Mouse (Mus musculus): ENCODE measurements at regions not wholly inside any gene's neighbourhood (a gene's known extent, or its start where the extent isn't known, plus 50 kb on each side); places are given as distances from the start of the nearest gene placed in this dataset.

DNA sequence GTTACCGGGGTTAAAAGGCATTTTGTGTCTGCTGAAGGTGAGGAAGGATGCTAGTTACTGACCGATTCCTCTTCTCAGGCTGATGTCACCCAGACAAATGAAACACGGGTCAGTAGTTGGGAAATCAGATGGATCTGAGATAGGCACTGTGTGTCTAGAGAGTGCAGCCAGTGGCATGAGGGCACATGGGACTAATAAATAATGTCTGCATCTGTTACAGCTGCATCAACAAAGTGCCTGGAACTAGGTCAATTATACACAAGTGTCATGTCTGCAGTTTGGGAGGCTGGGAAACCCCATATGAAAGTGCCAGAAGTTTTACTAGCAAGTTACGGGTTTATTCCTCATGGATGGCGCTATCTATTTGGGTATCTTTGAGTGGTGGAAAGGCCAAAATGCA, 68.8 kb downstream of the Cxcl12 start:
- no peak for DNase-seq

DNA sequence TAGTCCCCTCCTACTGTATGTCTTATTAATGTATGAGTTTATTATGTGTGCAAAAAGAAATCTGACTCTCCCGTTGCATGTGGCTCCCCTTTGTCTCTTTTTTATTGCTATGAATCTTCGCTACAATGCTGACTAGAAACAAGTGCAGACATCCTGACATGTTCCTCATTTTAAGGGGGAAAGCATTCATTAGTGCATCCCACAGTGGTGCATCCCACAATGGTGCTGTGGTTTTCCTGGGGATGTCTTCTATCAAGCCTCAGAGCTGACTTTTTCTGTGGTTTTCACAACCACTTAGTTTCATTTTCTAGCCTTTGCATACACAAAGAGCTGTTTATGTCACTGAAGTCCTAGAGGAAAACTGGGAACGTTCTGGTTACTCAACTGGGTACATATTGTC, 72.9 kb downstream of the Cxcl12 start:
- DNase-seq = no peak

DNA sequence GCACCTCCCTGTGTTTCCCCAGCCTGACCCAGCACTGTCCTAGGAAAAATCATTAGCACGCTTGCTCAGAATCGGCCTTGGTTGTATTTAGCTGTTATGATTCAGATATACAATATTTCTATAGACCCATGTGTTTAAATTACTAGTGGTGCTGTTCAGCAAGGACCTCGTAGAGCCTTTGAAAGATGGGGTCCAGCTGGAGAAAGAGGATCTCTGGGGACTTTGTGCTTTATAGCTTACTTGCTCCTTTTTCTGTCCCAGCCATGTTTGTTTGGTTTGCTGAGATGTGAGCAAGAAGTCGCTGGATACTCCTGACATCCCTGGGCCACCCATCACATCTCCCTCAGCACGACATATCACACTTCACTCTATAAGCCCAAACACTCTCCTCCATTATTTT, 77.1 kb downstream of the Cxcl12 start:
- DNase-seq = no peak

DNA sequence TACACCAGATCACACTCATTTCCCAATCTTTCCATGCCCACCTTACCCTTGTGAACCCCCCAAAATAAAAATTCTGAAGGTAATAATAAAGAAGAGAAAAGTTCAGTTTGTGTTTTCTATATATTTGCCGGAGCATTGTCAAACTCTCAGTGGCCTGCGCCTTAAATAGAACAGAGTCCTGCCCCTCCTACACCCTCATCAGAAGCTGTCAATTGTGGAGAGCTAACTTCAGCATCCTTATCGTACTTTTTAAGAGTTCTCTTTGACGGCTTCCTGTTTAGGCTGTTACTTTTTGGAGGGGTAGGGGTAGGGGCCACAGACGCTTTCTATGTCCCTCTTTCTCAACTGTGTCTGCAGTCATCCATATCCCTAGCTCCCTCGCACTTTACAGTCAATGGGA, 77.5 kb downstream of the Cxcl12 start:
- DNase-seq = no peak

DNA sequence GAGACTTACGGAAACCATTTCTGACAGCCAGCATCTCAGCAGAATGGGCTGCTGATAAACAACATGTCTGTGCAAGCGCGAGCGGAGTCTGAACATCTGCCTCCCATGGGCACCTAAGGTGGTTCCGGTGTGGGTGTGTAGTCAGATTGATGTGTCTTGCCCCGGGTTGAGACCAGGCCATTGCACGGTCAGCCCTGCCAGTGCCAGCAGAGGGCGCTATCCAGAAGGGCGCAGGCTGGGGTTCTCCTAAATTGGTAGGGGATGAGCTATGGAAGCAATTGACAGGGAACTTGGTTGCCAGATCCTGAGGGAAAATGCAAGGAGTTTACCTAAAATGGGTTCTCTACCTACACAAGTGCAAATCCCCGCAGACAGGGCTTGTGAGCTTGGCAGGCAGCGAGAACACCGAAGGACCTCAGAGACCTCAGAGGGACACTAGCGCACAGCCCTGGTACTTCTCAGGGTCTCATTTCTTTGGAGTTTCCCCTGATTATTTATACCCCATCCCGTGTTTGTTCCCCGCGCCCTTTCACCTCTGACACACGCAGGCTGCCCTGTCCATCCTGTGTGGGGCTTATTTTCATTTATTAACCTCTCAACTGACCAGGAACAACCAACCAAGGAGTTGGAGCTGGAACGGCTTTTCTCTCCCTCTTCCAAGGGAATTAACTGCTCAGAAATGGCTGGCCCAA, 81.0 kb downstream of the Cxcl12 start:
- DNase-seq = no peak

DNA sequence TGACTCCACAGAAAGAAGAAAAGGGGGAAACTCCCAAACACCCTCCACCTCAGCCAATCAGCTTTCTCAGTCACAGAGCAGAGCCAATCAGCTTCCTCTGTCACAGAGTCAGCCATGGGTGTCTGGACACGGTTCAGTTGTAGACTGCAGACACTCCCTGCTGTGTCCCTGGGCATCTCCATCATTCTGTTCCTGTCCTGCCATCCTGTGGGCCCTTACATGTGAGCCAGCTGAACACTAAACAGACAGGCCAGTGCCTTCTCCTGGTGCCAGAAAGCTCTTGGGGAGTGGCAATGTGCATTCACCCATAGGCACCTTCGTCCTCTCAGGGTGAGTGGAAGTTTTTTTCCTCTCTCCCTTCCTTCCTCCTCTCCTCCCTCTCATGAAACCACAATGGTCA, 81.7 kb downstream of the Cxcl12 start:
- DNase-seq = no peak

DNA sequence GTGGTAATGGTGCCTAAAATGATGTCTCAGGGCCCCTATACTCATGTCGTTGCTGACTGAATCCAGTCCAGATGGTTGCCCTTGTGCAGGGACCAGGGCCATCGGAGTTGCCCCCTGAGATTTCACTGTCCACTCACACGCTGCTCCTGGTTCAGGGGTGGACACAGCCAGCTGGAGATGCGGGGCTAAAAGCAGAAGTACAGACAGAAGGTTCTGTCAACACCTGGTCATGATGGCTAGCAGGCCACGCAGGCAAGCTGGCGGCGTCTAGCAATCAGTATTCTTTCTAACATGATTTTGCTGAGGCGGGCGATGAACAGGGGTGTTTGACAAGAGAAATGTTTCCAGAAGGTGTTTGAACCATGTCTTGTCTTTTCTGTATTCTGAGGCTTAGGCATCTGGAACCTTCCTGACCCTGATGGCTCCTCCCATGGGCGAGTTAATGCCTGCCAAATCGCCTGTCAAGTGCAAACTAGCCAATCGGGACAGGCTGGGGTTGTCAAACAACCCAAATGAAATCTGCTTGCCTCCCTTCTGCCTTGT, 83.1 kb downstream of the Cxcl12 start:
- DNase-seq = no peak

DNA sequence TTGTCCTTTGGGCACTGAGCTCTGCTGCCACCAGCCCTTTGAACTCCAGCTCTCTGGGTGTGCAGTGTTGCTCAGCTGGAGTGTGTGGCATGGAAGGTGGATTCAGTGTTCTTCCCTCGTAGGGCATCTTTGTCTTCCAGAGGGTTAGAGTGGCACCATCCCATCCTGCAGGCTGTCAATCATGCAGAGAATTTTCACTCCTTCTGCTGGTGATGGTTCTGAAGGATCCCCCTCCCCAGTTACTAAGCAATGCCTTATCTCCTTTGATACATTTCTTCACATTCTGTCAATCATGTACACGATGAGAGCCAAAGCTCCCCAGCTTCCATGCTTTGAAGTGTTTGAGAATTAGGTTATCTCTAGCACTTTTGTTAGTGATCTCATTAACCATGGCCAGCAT, 84.0 kb downstream of the Cxcl12 start:
- no peak for DNase-seq

DNA sequence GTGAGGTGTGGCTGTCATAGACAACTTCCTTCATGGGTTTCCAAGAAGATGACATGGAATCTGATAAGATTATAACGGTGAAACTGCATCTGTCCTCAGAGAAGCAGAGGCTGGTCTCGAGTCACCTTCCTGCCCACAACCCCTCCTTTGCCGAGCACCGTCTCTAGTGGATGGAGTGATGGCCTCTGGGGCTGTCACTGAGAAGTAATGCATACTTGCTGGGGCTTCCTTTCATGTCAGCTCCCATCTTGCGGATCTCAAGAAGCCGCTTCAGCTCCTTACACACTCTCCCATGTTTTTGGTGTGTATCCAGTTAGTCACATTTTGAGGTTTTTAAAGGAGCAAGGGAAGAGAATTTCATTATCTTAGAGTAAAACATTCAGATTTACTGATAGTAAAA, 84.7 kb downstream of the Cxcl12 start:
- DNase-seq = no peak

DNA sequence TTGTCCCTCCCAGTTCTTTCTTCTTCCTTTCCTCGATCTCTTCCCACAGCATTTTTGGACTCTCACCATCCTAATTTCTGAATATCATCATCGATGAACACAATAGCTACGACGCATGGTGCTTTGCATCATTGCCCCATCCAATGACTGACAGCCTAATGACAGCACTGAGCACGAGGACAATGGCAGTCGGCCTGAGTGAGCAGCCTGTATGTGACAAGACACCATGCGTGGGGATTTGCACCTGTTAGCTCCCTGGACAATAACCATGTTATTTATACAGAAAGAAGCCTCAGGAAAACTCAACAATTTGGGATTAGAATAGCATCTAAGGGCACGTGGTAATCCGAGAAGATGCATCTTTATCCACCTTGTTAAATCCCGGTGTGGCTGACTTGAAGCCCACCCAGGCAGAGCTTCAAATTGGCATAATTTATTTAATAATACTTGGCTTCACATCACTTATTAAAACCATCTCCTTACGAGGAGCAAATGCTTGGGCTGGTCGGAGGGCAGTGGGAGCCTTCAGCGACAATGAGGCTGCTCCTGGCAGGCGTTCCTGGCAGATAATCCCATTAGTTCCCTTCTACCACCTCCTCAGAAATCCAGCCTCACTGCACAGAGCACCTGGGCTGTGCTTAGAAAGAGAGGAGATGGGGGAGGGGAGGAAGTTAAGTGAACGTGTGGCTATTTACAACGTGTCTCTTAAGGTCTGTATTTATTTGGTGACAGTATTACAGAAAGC, 85.4 kb downstream of the Cxcl12 start:
- DNase-seq = no peak

DNA sequence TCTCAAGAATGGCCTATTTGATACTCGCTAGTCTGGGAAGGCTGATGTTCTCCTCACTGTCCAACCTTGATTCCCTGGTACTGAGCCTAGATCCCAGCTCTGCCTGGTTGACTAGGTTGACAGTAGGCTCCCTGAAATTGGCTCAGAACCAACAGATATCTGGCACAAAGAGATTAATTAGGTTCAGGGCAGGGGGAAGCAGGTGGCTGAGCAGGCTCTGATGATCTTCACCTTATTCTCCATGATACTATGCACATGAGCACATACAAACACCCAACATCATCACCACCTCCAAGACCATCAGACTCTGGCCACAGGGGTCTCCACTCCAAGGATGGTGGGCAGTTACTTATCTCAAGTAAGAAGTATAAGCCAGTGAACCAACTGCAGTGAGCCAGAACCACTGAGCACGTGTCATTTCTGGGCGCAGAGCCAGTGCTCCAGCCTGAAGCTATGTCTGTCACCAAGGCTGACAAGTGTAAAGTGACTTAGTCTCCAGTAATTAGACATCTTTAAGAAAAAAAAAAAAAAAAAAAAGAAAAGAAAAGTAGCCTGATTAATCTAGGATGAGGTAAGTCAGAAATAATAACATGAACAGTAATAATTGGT, 86.4 kb downstream of the Cxcl12 start:
- peak; percentile 21 to 29 for DNase-seq

DNA sequence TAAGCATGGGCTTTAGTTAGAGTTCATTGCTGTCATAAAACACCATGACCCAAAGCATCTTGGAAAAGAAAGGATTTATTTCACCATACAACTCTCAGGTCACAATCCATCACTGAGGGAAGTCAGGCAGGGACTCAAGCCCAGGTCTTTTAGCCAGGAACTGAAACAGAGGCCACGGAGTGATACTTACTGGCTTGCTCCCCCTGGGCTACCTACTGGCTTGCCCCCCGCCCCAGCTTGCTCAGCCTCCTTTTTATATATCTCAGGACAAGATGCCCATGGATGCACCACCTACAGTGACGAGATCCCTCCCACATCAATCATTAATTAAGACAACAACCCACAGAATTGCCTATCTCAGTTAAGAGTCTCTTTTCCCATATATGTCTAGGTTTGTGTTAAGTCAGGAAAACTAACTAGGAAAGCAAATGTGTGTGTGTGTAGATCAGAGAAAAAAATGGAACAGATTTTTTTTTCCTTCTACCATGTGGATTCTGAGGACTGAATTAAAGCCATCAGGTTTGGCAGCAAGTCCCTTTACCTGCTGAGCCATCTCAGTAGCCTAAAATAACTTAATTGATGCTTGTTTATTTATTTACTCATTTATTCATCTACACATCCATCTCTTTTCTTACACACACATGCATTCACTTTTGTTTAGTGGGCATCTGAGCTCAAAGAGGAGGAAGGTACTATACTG, 87.2 kb downstream of the Cxcl12 start:
- no peak for DNase-seq

DNA sequence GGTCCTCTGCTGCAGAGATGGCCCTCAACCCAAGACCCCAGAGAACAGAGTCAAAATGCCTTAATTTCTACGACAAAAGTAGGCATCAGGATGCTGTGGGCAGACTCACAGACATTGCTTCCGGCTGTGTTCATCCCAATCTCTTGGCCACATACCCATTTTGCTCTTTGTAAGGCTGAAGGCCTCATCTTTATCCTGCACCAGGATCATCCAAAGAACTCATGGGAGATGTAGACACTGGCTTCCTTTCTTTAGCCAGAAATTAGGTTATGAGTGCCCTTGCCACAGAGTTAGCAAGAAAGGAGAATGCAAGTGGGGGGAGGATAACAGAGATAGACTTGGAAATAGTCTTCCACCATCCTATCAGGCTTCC, 87.8 kb downstream of the Cxcl12 start:
- DNase-seq = no peak

DNA sequence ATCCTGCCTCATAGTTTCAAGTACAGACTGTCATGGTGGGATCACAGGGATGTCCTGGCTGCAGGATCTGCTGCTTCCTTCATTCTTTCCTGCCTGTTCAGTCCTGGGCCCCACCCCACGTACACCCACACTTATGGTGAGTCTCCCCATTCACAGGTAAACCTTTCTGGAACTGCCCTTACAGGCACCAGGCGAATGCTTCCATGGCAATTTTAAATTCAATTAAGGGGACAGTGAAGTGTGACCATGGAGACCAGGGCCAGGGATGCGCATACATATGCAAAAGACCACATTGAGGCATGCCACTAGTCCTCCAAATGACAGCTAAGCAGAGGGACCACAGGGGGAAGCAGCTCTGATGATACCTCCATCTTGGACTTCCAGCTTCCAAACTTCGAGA, 89.3 kb downstream of the Cxcl12 start:
- DNase-seq = no peak

DNA sequence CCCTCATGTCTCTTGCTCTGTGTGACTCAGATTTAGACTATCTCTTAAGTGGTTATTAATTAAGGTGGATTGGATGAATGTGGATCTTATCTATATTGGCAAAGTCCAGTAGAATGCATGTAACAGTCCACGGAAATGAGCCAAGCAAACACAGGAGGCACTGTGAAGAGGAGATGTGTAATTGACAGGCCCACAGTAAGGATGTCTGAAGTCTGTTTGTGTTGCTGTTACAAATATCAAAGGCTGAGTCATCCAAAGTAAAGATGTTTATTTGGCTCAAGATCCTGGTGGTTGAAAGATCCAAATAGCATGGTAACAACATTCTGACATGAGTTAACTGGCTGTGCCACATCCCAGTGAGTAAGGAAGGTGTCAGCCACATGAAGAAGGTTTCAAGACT, 99.6 kb downstream of the Cxcl12 start:
- no peak for DNase-seq

DNA sequence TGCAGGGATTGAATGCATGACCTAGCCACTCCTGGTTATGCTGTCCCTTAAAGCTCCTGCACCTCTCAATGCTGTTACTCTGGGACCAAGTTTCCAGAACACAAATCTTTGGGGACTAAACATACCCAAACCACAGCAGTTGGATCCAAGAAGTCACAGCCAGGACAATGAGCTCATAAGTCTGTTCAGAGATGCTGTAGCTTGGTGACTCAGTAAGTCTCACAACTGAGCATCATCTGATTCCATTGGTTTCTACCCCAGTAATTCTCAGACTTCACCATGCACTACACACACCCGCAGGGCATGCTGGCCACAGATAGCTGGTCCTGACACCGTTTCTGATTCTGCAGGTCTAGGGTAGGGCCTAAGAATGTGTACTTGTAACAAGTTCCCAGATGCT, 100.0 kb downstream of the Cxcl12 start:
- no peak for DNase-seq

DNA sequence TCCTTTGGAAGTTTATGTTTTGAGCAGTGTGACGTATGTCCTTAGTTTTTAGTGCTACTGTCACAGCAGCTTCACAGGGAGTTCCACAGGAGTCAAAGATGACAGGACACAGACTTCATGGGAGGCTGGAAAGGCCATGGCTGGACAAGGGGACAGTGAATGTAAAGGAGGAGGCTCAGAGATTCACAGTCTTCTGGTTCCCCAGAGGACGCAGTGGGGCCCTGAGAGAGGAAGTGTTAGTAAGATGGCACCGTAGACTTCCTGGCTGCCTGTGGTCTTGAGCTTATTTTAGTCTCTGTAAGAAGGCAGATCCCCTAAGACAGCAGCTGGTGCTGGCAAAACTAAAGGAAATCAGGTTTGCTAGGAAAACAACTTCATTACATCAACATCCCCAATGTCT, 101.9 kb downstream of the Cxcl12 start:
- no peak for DNase-seq

DNA sequence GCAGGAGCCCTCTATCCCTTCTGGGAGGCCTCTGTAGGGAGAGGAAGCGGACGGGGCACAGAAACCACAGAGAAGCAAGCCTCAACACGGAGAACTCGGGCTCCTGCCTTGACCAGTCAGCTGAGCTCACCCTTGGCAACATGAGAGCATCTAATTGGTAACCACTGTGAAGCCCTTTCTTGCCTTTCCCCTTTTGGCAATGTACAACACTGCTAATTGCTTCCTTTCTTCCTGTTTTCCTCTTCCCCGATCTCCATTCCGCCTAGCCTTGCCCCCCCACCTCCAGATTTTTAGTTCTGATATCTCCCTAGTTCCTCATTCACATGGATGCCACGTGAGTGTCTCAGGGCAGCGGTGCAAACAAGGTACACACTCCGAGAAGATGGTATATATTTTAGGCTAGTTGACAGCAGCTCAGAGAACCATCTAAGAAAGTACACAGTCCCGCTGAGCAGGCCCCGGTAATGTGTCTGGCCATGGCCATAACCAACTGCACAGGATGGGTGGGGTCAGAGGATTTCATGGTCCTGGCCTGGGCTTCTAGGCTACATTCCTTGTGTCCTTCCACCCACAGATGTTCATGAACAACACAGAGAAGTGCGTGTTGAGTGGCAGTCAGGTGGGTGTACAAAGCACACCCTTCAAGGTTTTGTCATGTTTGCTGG, 103.4 kb downstream of the Cxcl12 start:
- no peak for DNase-seq

DNA sequence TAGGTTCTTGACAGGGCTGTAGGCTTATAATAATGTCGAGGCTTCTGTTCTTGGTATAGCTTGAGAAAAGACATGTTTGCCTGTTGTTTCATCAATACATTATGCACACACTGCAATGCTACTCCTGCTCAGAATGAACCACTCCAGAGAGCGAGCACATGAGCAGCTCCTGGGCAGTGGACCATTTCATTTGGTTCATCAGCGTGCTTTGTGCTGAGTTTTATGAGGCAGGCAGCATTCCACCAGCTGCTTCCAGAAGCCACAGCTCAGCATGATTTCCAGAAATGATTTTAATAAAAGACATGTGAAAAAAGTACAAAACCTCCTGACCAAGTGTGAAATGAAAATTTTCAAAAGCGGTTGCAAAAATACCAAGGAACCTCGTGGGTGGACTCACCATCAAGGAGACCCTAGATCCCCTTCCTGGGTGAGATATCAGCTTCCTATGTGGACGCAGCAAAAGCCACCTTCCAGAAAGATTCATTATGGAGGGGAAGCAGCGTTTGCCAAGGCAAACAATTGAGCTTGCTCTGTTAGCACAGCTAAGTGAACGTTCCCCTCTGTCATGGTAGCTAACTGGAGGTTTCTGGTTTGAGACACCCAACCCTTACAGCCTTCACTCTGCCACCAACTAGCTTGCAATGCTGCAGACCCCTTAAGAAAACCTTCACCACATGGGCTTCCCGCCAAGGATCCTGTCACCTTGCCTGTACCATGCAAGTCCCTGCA, 104.1 kb downstream of the Cxcl12 start:
- no peak for DNase-seq

DNA sequence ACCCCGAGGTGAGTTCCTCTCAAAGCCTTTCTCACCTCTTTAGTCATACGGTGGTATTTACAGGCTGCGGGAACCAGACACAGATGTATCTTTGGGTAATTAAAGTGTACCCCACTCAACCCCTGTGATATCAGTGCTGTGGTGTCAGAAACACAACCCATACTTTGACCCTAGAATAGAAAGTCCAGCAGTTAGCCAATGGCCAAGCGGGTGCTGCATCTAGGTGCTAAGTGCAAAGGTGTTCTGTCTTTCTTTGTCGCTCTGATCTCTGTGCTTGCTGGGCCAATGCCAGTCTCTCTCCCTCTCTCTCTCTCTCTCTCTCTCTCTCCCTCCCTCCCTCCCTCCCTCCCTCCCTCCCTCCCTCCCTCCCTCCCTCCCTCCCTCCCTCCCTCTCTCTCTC, 107.6 kb downstream of the Cxcl12 start:
- DNase-seq = no peak

DNA sequence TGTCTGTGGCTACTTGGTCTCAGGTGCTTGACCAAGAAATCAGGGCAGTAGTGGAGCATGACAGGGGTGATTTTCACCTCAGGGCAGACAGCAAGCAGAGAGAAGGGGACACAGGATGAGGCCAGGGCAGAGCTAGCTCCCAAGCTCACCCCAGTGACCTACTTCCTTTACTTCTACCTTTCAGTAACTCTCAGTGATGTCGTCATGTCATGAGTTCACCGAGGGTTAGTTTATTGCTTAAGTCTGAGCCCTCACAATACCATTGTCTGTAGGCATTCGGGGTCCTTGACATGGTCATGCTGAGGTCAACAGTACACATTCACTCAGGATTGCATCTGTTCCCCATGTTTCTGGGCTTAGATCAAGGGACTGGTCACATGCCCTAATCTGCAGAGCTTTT, 108.5 kb downstream of the Cxcl12 start:
- no peak for DNase-seq

DNA sequence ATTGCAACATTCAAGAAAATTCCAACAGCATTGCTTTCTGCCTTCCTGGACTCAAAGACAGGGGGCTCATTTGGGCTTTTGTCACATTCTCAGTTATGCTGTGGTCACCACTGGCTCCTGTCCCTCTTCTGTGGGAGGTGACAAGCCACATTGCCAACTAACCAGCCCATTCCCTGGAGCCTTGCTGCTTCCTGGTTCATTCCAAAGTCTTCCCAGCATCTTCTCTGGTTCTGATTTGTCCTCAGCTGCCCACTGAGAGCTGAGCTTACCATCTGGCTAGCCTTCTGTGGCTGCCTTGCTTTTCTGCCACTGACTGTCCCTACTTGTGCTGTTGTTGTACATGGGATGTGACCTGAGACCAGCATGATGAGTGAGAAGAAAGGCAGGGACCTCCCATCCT, 111.0 kb downstream of the Cxcl12 start:
- no peak for DNase-seq
